Comparison of ENCODE assay signal across 21 mouse cellular contexts in genomic region chr1:62048592-62048991, GRCm38 (mm10).
"Had no signal": no experiment of that assay in that cellular context is flagged by ENCODE, and none has a peak within 500 bp of the region (broad histone marks: within the 10 kb centered on the region; RNA-seq: fewer than 3 reads in every experiment).

No protein-coding gene starts in this region.

- H3K4me1 ChIP-seq: limb, embryonic 13.5 days; neural tube, embryonic 12.5 days had no signal

- DNase-seq: kidney, adult 18-20 months; kidney, adult 9 months; kidney, postnatal 14 days; kidney, postnatal 4 days; layer of hippocampus, adult 9-11 months; liver; liver, postnatal 0 days; lung, embryonic 14.5 days; retina, postnatal 1 day; thymus, adult 2 months; thymus, postnatal 14 days had no signal

- ATAC-seq: inflammation-experienced regulatory T-cells, adult 6 months; liver, postnatal 0 days; lung, postnatal 0 days; midbrain, embryonic 15.5 days had no signal

- H3K27me3 ChIP-seq: limb, embryonic 13.5 days; midbrain, embryonic 12.5 days; midbrain, embryonic 15.5 days; neural tube, embryonic 12.5 days had no signal

- H3K4me3 ChIP-seq: layer of hippocampus, adult 2 months; limb, embryonic 10.5 days; limb, embryonic 13.5 days; midbrain, embryonic 12.5 days; midbrain, embryonic 15.5 days; neural tube, embryonic 12.5 days had no signal

- H3K9me3 ChIP-seq: limb, embryonic 10.5 days; limb, embryonic 13.5 days; midbrain, embryonic 12.5 days; midbrain, embryonic 15.5 days; neural tube, embryonic 12.5 days had no signal

- H3K4me2 ChIP-seq: limb, embryonic 13.5 days; lung, embryonic 14.5 days; midbrain, embryonic 12.5 days; midbrain, embryonic 15.5 days; neural tube, embryonic 12.5 days had no signal

- H3K36me3 ChIP-seq: limb, embryonic 10.5 days; limb, embryonic 13.5 days; midbrain, embryonic 12.5 days; midbrain, embryonic 15.5 days; neural tube, embryonic 12.5 days had no signal

- H3K9ac ChIP-seq: limb, embryonic 13.5 days; liver, embryonic 14.5 days; liver, postnatal 0 days; lung, embryonic 14.5 days; midbrain, embryonic 12.5 days; midbrain, embryonic 15.5 days; neural tube, embryonic 12.5 days had no signal

- H3K27ac ChIP-seq: layer of hippocampus, adult 2 months; limb, embryonic 10.5 days; limb, embryonic 13.5 days; liver, embryonic 14.5 days; macrophage; midbrain, embryonic 12.5 days; midbrain, embryonic 15.5 days; neural tube, embryonic 12.5 days had no signal
